Mouse (Mus musculus) adrenal gland, postnatal 4 days (tissue): ENCODE measurements at regions not wholly inside any gene's neighbourhood (a gene's known extent, or its start where the extent isn't known, plus 50 kb on each side); places are given as distances from the start of the nearest gene placed in this dataset.

Experiments used
- DNase-seq, 2 experiments: peaks; one replicate each; pipeline ENCODE4 v3.0.0; 2021 to 2022; ENCODE audit warnings: low spot score in 2 of 2, mixed read lengths in 2 of 2

DNA sequence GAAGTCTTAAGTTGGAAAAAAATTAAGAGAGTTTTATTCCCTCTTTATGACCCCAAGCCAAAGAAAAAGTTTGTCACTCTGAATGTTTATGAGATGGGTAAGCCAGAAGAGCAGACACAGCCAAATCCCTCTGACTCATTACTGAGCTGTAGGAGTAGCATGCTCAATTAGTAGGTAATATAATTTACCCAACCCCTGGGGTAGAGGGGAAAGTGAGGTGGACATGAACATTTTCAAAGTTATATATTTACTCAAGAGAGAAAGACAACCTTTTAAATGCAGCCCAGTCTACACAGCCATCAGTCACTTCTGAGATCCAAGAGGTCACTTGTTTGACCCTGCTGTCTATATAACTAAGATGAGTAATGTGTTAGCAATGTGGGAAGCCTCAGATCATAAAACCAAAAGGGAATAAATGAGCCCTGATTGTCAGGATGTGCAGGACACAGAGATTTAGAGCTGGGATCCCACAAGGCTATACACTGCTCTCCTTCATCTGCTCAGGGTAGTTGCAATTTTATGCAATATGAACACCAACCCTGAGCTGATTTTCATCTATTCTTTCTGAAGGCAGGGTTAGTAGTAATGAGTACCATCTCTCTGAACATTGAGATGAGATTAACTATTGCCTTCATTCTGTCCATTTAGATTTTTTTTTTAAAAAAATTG is 114.7 kb upstream of the Ndp start:
- no peak for DNase-seq

- DNase-seq, result peak in 1 of 2 experiments; percentile 2
Measured at GRCm38 (mm10) chrX:17017823-17018222, 106.2 kb upstream of the Ndp start.

DNA sequence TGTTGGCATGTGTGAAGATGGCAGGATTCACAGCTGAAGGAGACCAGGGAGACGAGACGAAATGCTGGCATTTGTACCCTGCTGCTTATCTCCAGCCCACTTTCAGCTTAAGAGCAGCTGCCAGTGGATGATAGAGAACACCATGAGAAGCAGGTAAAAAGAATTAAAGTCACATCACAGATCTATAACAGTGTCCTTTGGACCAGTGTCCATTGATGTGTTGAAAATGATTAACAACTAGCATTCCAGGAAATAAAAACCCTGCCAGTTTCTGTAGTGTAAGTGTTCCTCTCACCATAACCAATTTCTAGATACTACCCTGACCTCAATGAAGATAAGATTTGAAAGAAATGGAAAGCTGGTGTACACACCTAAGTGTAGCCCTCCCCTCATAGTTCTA is 97.6 kb upstream of the Ndp start:
- DNase-seq, result no peak

GRCm38 (mm10) chrX:16998578-16998977 is 87.0 kb upstream of the Ndp start:
- DNase-seq, result no peak
